Mouse (Mus musculus) hindbrain, embryonic 11.5 days (tissue): ENCODE measurements at regions not wholly inside any gene's neighbourhood (a gene's known extent, or its start where the extent isn't known, plus 50 kb on each side); places are given as distances from the start of the nearest gene placed in this dataset.

ENCODE experiments used
- ATAC-seq: fragments of 200-750 bp; cut with Nextera tagmentation; 2 replicates; pipeline ENCODE4 v1.8.0; 2017; ENCODE audit warnings: mild to moderate bottlenecking, moderate TSS enrichment, moderate library complexity; ENCODE audit not compliant: low FRiP score
- DNase-seq: peaks from one replicate; pipeline ENCODE4 v3.0.0-alpha.2; 2015; ENCODE audit warnings: low spot score
- H3K27ac ChIP-seq: fragments of 300-500 bp; sonication (generic); 2 replicates; pipeline ENCODE4 v1.5.1; 2014; ENCODE audit warnings: mild to moderate bottlenecking, low read depth, low read length
- H3K27me3 ChIP-seq: fragments of 300-500 bp; sonication (generic); 2 replicates; pipeline ENCODE4 v1.6.1; 2014; ENCODE audit warnings: mild to moderate bottlenecking, low read length, moderate library complexity, mixed read lengths; ENCODE audit not compliant: control insufficient read depth, insufficient read depth
- H3K36me3 ChIP-seq: fragments of 300-500 bp; sonication (generic); 2 replicates; pipeline ENCODE4 v1.6.1; 2014; ENCODE audit warnings: mild to moderate bottlenecking, low read length, moderate library complexity, mixed read lengths; ENCODE audit not compliant: control insufficient read depth, insufficient read depth
- H3K4me1 ChIP-seq: fragments of 300-500 bp; sonication (generic); replicated peaks from 2 replicates; pipeline ENCODE4 v1.6.1; 2014; ENCODE audit warnings: low read length, mixed read lengths; ENCODE audit not compliant: control insufficient read depth, insufficient read depth
- H3K4me2 ChIP-seq: fragments of 300-500 bp; sonication (generic); replicated peaks from 2 replicates; pipeline ENCODE4 v1.6.1; 2014; ENCODE audit warnings: mild to moderate bottlenecking, low read depth, low read length
- H3K4me3 ChIP-seq: fragments of 300-500 bp; sonication (generic); 2 replicates; pipeline ENCODE4 v1.5.1; 2014; ENCODE audit warnings: low read depth, low read length
- H3K9ac ChIP-seq: fragments of 300-500 bp; sonication (generic); 2 replicates; pipeline ENCODE4 v1.6.1; 2014; ENCODE audit warnings: low read depth, low read length
- H3K9me3 ChIP-seq: fragments of 300-500 bp; sonication (generic); 2 replicates; pipeline ENCODE4 v1.6.1; 2016; ENCODE audit warnings: low read length; ENCODE audit not compliant: control insufficient read depth
- WGBS: fragments of 180-500 bp; shearing (Covaris S2); extraction: QIAGEN DNeasy Blood & Tissue Kit; methylation state at CpG from one replicate; pipeline ENCODE4 v1.1.7; 2014; 5-methylcytosine and 5-hydroxymethylcytosine counted together

DNA sequence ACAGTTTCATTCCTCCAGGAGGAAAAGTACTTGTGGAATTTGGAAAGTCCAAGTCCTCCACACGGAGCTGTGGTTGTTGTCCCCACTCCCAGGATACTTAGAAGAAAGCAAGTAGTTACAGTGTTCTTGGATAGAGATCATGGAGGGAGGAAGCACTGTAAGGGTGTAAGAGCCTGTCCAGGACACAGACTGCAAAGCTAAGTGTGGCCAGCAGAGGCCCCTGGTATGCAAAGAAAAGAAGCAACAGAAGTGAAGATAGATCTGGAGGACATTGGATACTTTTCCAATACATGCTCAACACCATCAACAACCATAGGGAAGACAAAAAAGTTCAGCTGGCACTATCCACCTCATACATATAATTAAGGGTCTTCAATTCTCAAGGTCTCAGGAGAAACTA is 197.4 kb downstream of the Meis1 start:
- Histone ChIP-seq H3K36me3 (no peaks in the 10 kb centered on the region), H3K27me3 (no peaks in the 10 kb centered on the region), H3K27ac (no peak overlapping the region), H3K4me2 (no peak overlapping the region), H3K4me1 (no peaks in the 10 kb centered on the region), H3K4me3 (no peak overlapping the region), H3K9me3 (no peaks in the 10 kb centered on the region), H3K9ac (no peak overlapping the region)
- DNase-seq (peak; percentile 9), ATAC-seq (no peak)
- 64% methylated on average over 1 of the region's 1 CpGs for WGBS

DNA sequence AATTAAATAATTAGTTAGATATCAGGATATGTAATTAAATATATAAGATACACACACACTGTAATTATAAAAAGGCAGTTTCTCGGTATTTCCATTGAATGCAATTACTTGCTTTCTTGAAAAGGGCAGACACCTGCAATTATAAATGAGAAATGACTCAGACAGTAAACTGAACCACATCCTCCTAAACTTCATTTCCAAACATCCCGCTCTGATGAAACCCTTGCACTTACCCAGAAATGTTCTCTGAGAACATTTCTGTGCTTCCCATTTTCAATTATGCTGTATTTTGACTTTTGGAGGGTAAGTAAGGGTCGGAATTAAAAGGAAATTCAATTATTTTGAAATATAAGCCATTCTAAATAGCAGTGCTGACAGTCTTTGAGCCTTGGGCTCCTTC is 204.7 kb downstream of the Meis1 start:
- no peaks in the 10 kb centered on the region for H3K36me3 ChIP-seq
- 90% methylated on average over 3 of the region's 3 CpGs for WGBS
- H3K4me1 ChIP-seq = no peaks in the 10 kb centered on the region
- no peak overlapping the region for H3K9ac ChIP-seq
- no peak overlapping the region for H3K4me3 ChIP-seq
- H3K27ac ChIP-seq = no peak overlapping the region
- no peak overlapping the region for H3K4me2 ChIP-seq
- H3K27me3 ChIP-seq = no peaks in the 10 kb centered on the region
- H3K9me3 ChIP-seq = no peaks in the 10 kb centered on the region
- DNase-seq (no peak), ATAC-seq (no peak)

- Histone ChIP-seq H3K4me1 (no peaks in the 10 kb centered on the region), H3K4me2 (no peak overlapping the region), H3K9me3 (no peaks in the 10 kb centered on the region), H3K36me3 (no peaks in the 10 kb centered on the region), H3K27ac (no peak overlapping the region), H3K9ac (no peak overlapping the region), H3K4me3 (no peak overlapping the region), H3K27me3 (no peaks in the 10 kb centered on the region)
- DNase-seq = no peak
- 95% methylated on average over 3 of the region's 3 CpGs for WGBS
- no peak for ATAC-seq
Measured at GRCm38 (mm10) chr11:18767479-18767878, 251.3 kb downstream of the Meis1 start.

DNA sequence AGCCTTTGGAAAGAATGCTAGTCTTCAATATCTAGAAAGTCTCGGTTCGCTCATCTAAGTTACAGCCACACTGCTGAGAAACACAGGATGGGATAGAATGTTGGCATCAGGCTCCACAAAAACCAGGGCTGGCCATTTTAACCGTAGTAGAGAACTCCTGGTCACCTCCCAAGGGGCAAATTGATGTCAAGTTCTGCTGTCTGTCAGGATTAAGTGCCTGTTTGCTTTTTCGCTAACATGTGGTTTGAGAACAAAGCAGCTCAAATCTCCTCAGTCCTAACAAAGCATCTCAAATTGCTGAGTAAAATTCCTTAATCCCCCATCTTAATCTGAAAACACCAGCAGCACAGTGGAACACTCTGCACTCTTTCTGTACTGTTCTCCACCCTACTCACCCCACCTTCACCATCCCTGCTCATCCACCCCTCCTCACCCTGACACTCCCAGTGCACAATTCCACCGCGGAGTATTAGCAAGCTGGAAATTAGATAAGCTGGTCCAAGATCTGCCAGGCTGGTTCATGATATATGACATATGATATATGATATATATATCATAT is 252.2 kb downstream of the Meis1 start:
- Histone ChIP-seq H3K9me3 (no peaks in the 10 kb centered on the region), H3K9ac (no peak overlapping the region), H3K4me3 (no peak overlapping the region), H3K27ac (no peak overlapping the region), H3K27me3 (no peaks in the 10 kb centered on the region), H3K4me2 (no peak overlapping the region), H3K36me3 (no peaks in the 10 kb centered on the region), H3K4me1 (no peaks in the 10 kb centered on the region)
- WGBS = 67% methylated on average over 6 of the region's 6 CpGs
- DNase-seq = no peak
- no peak for ATAC-seq

DNA sequence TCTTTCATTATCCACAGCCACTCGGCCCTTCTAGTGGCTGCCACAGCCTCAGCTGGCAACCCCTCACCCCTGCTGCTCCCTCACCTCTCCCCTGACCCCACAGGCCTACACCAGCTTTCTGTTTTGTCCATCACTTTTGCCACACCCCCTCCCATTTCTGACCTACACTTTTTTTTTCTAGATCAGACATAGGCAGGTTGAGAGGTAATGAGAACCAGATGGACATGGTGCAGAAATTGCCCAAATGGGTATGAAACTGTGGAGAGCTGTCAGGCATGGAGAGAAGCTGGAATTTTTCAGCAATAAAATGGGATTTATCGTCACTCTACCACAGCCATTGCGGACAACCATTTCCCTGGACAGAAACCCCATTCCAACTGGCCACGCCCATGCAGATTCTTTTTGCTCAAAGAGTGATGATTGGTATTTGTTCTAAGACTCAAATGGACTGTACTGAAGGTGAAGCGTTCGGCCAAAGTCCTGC is 260.2 kb downstream of the Meis1 start:
- DNase-seq = no peak
- no peak for ATAC-seq
- no peaks in the 10 kb centered on the region for H3K27me3 ChIP-seq
- 56% methylated on average over 6 of the region's 6 CpGs for WGBS
- H3K4me2 ChIP-seq = no peak overlapping the region
- peaks cover 4% of the 10 kb centered on the region for H3K4me1 ChIP-seq
- no peaks in the 10 kb centered on the region for H3K9me3 ChIP-seq
- no peaks in the 10 kb centered on the region for H3K36me3 ChIP-seq
- H3K4me3 ChIP-seq = no peak overlapping the region
- H3K27ac ChIP-seq = no peak overlapping the region
- no peak overlapping the region for H3K9ac ChIP-seq

- DNase-seq = no peak
- Histone ChIP-seq H3K4me3 (no peak overlapping the region), H3K9me3 (no peaks in the 10 kb centered on the region), H3K27me3 (no peaks in the 10 kb centered on the region), H3K4me2 (no peak overlapping the region), H3K27ac (no peak overlapping the region), H3K4me1 (peaks cover 4% of the 10 kb centered on the region), H3K9ac (no peak overlapping the region), H3K36me3 (no peaks in the 10 kb centered on the region)
- ATAC-seq = peak; percentile 37; the same call in 1 of the 2 replicates
- 39% methylated on average over 1 of the region's 1 CpGs for WGBS
Measured at GRCm38 (mm10) chr11:18756576-18756975, 262.2 kb downstream of the Meis1 start.

- Histone ChIP-seq H3K27me3 (no peaks in the 10 kb centered on the region), H3K9ac (no peak overlapping the region), H3K4me3 (no peak overlapping the region), H3K27ac (no peak overlapping the region), H3K36me3 (no peaks in the 10 kb centered on the region), H3K4me2 (0 out of 2 replicates have a peak overlapping the region, but pooled peaks have one; percentile 17), H3K9me3 (no peaks in the 10 kb centered on the region), H3K4me1 (peaks cover 4% of the 10 kb centered on the region)
- ATAC-seq (peak; percentile 23; the same call in 1 of the 2 replicates), DNase-seq (no peak)
- WGBS = 43% methylated on average over 9 of the region's 9 CpGs
Measured at GRCm38 (mm10) chr11:18754732-18755525, 263.9 kb downstream of the Meis1 start.

GRCm38 (mm10) chr11:18753856-18754255 is 264.9 kb downstream of the Meis1 start:
- WGBS = 42% methylated on average over 9 of the region's 9 CpGs
- peaks cover 13% of the 10 kb centered on the region for H3K4me1 ChIP-seq
- H3K4me3 ChIP-seq = no peak overlapping the region
- no peak overlapping the region for H3K9ac ChIP-seq
- H3K36me3 ChIP-seq = no peaks in the 10 kb centered on the region
- DNase-seq (peak; percentile 18), ATAC-seq (no peak)
- H3K9me3 ChIP-seq = no peaks in the 10 kb centered on the region
- no peaks in the 10 kb centered on the region for H3K27me3 ChIP-seq
- H3K4me2 ChIP-seq = no peak overlapping the region
- peak overlapping the region; percentile 49; the same call in 1 of the 2 replicates for H3K27ac ChIP-seq

DNA sequence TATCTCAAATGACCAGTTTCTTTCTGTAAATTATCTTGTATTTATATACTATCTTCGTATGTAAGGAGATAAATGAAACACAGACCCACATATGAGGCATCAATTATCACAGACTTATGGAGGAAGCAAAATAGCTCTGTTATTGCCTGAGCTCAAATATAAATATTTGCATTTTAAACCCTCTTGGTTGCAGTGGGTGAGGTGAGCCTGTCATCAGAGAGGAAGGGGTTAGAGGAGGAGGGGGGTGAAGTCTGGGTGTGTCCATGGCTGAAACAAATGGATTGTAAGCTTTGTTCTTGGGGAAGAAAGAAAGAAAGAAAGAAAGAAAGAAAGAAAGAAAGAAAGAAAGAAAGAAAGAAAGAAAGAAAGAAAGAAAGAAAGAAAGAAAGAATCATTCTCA is 265.5 kb downstream of the Meis1 start:
- no peak overlapping the region for H3K27ac ChIP-seq
- no peaks in the 10 kb centered on the region for H3K27me3 ChIP-seq
- ATAC-seq (no peak), DNase-seq (no peak)
- H3K36me3 ChIP-seq = no peaks in the 10 kb centered on the region
- 72% methylated on average over 1 of the region's 1 CpGs for WGBS
- H3K9me3 ChIP-seq = no peaks in the 10 kb centered on the region
- no peak overlapping the region for H3K4me2 ChIP-seq
- peaks cover 15% of the 10 kb centered on the region for H3K4me1 ChIP-seq
- no peak overlapping the region for H3K9ac ChIP-seq
- H3K4me3 ChIP-seq = no peak overlapping the region
